Mouse (Mus musculus): ENCODE results near the gene Gm20388.

DNA sequence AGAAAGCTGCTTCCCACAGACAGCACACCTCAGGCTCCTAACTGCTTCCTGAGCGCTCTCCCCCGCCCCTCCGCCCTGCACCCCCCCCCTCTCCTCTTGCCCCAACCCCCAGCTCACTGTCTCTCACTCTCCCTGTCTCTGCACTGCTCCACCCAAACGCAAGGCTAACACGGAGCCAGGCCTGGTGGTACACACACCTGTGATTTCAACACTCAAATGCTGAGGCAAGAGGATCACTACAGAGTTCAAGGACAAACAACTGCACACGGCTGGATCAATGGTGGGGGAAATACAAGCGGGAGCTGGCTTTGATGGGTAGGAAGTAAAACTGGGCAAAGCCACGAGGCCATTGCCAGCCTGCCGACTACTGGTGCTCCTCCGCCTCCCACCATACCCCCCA, 1026.0 kb downstream of the Gm20388 start:
- TF ChIP-seq GATA1 (IDR thresholded peaks at IDR 0.05; ENCODE audit: low read length), result no peak
- no peak for TF ChIP-seq TAL1 (IDR thresholded peaks at IDR 0.05; ENCODE audit: low read length)

Measured in erythroblast, embryonic 14.5 days (primary cell).